Mouse (Mus musculus): ENCODE data around the gene Kcnq1. TPM values are rescaled to one million over a fixed set of nuclear protein-coding genes. Genes with fewer than 3 reads are reported as not detected.
A peak's percentile ranks its signal among the peaks of the same experiment; 100 is the strongest.

Gene Kcnq1
- polyA plus RNA-seq, 1 experiment, result not detected

DNA sequence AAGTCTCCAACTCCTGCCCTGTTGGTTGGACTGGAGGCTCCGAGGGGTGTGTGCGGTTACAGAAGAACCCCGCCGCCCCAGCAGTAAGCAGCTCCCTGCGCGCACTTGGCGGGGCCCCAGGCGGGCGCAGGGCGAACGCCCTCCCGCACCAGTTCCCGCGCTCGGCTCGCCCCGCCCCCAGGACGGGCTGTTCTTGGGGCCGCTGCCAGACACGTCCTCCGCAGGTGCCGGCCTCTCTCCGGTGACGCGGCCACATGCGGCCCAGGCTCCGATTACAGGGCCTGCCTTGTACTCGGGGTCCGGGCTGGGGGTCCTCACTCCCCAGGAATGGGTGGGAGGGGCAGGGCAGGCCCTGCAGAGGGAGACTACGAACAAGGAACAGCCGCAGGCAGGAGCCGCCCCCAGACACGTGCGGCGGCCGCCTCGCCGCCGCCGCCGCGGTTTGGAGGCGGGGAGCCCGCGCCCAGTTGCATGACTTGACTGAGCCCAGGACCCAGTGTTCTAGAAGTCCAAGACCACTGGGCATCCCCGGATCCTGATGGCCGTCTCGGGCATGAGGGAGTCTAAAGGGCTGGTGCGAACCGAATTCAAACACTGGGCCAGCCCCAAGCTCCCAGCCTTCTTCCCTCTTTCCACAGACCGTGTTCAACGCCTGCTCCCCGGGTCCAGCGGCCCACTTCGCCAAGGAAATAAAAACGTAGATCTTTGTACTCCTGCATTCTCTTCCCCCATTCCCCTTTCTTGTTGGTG, 358.8 kb downstream of the Kcnq1 start:
- peaks cover 27% of the 10 kb centered on the region for H3K9me3 ChIP-seq
- H3K4me3 ChIP-seq (replicated peaks), result peak overlapping the region; percentile 64
- H3K4me1 ChIP-seq, result peaks cover 27% of the 10 kb centered on the region
- peaks cover 91% of the 10 kb centered on the region for H3K27me3 ChIP-seq (replicated peaks)
- H3K36me3 ChIP-seq (replicated peaks; ENCODE audit: low read length), result no peaks in the 10 kb centered on the region
- TF ChIP-seq FLI1 (IDR thresholded peaks at IDR 0.05; ENCODE audit: low read length) (no peak), GATA1 (IDR thresholded peaks at IDR 0.05; ENCODE audit: borderline replicate concordance, low read length) (no peak)

DNA sequence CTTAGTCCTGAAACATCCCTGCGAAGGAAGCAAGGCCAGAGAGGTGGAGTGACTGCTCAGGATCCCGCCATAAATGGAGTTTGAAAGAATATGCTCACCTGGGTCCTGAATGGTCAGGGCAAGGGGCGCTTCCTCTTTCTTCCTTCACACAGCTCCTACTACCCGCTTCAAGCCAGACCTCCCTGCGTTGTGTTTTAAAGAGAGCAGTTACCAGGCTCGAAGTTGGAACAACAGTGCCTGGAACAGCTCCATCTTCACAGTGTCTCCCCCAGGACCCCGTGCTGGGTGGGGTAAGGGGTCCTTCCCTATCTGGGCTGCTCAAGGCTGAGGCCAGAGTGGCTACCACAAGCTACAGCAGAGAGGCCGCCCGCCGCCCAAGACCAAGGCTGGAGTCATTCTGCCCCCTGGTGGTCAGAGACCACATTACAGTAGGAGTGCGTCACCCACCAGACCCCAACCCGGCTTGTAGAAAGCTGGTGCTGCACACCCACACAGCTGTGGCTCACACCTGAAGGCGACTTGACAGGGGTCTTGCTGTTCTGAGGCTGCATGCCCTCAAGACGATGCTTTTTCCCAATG, 360.0 kb downstream of the Kcnq1 start:
- Histone ChIP-seq H3K9me3 (peaks cover 16% of the 10 kb centered on the region), H3K27me3 (replicated peaks) (peaks cover 85% of the 10 kb centered on the region), H3K4me1 (peaks cover 25% of the 10 kb centered on the region), H3K4me3 (replicated peaks) (peak overlapping the region; percentile 4), H3K36me3 (replicated peaks; ENCODE audit: low read length) (no peaks in the 10 kb centered on the region)
- TF ChIP-seq GATA1 (IDR thresholded peaks at IDR 0.05; ENCODE audit: borderline replicate concordance, low read length) (no peak), FLI1 (IDR thresholded peaks at IDR 0.05; ENCODE audit: low read length) (no peak)

GRCm38 (mm10) chr7:143467714-143468113, 361.6 kb downstream of the Kcnq1 start:
- H3K9me3 ChIP-seq, result peaks cover 5% of the 10 kb centered on the region
- no peaks in the 10 kb centered on the region for H3K36me3 ChIP-seq (replicated peaks; ENCODE audit: low read length)
- TF ChIP-seq FLI1 (IDR thresholded peaks at IDR 0.05; ENCODE audit: low read length) (no peak), GATA1 (IDR thresholded peaks at IDR 0.05; ENCODE audit: borderline replicate concordance, low read length) (no peak)
- H3K27me3 ChIP-seq (replicated peaks), result peaks cover 79% of the 10 kb centered on the region
- H3K4me3 ChIP-seq (replicated peaks), result no peak overlapping the region
- peaks cover 22% of the 10 kb centered on the region for H3K4me1 ChIP-seq

GRCm38 (mm10) chr7:143469946-143470345, 363.8 kb downstream of the Kcnq1 start:
- Histone ChIP-seq H3K27me3 (replicated peaks) (peaks cover 75% of the 10 kb centered on the region), H3K9me3 (no peaks in the 10 kb centered on the region), H3K4me1 (peaks cover 19% of the 10 kb centered on the region), H3K4me3 (replicated peaks) (no peak overlapping the region), H3K36me3 (replicated peaks; ENCODE audit: low read length) (no peaks in the 10 kb centered on the region)
- no peak for TF ChIP-seq FLI1 (IDR thresholded peaks at IDR 0.05; ENCODE audit: low read length)
- TF ChIP-seq GATA1 (IDR thresholded peaks at IDR 0.05; ENCODE audit: borderline replicate concordance, low read length), result no peak

- Histone ChIP-seq H3K36me3 (replicated peaks; ENCODE audit: low read length) (no peaks in the 10 kb centered on the region), H3K4me3 (replicated peaks) (no peak within 1 kb of the TSS), H3K27me3 (replicated peaks) (peaks cover 71% of the 10 kb centered on the region), H3K4me1 (peaks cover 21% of the 10 kb centered on the region), H3K9me3 (no peaks in the 10 kb centered on the region)
- TF ChIP-seq GATA1 (IDR thresholded peaks at IDR 0.05; ENCODE audit: borderline replicate concordance, low read length) (no peak), FLI1 (IDR thresholded peaks at IDR 0.05; ENCODE audit: low read length) (no peak)
Observed at GRCm38 (mm10) chr7:143473347-143474101, 367.4 kb downstream of the Kcnq1 start, which contains the start of gene Slc22a18. Gene Slc22a18 (plus strand): TSS chr7:143473736.

DNA sequence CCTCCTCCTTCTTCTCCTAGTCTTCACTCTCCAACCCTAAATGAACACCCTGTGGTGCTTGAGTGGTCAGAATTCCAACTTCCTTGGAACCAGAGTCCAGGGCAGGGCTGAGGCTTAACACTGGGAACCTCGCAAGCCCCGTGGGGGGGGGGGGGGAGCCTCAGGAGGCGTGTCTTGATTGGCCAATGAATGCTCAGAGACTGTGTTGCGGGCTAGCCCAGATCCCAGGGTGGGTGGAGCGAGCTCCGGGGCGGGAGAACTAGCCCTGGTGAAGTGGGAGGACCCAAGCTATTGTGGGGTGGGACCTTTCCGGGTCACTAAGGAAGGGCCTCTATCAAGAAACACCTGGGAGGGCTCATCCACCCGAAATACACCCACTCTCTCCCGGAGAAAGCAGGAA, 368.6 kb downstream of the Kcnq1 start:
- Histone ChIP-seq H3K36me3 (replicated peaks; ENCODE audit: low read length) (no peaks in the 10 kb centered on the region), H3K9me3 (no peaks in the 10 kb centered on the region), H3K4me3 (replicated peaks) (no peak overlapping the region), H3K27me3 (replicated peaks) (peaks cover 74% of the 10 kb centered on the region), H3K4me1 (peaks cover 17% of the 10 kb centered on the region)
- no peak for TF ChIP-seq FLI1 (IDR thresholded peaks at IDR 0.05; ENCODE audit: low read length)
- no peak for TF ChIP-seq GATA1 (IDR thresholded peaks at IDR 0.05; ENCODE audit: borderline replicate concordance, low read length)

- peaks cover 78% of the 10 kb centered on the region for H3K27me3 ChIP-seq (replicated peaks)
Observed at GRCm38 (mm10) chr7:143475876-143476275, 369.7 kb downstream of the Kcnq1 start.

More at GRCm38 (mm10) chr7:143475876-143476275, 369.7 kb downstream of the Kcnq1 start:
- Histone ChIP-seq H3K4me1 (peaks cover 12% of the 10 kb centered on the region), H3K9me3 (no peaks in the 10 kb centered on the region), H3K4me3 (replicated peaks) (no peak overlapping the region), H3K36me3 (replicated peaks; ENCODE audit: low read length) (no peaks in the 10 kb centered on the region)
- TF ChIP-seq GATA1 (IDR thresholded peaks at IDR 0.05; ENCODE audit: borderline replicate concordance, low read length) (no peak), FLI1 (IDR thresholded peaks at IDR 0.05; ENCODE audit: low read length) (no peak)

Other genes with a start within 250 kb of the Kcnq1 start
- not detected in 2 replicates for gene Th, start 175.2 kb upstream of the Kcnq1 start, polyA plus RNA-seq (2012; ENCODE audit: insufficient read depth, low replicate concordance)
- gene Ascl2, start 137.1 kb upstream of the Kcnq1 start, polyA plus RNA-seq (2012; ENCODE audit: insufficient read depth, low replicate concordance), result 2.4 and 6.3 TPM in 2 replicates
- gene Tspan32, start 101.3 kb upstream of the Kcnq1 start, polyA plus RNA-seq (2012; ENCODE audit: insufficient read depth, low replicate concordance), result 109 and 119 TPM in 2 replicates
- gene Cd81, start 53.6 kb upstream of the Kcnq1 start, polyA plus RNA-seq (2012; ENCODE audit: insufficient read depth, low replicate concordance), result 774 and 1,679 TPM in 2 replicates
- 167 and 219 TPM in 2 replicates for gene Tssc4, start 37.1 kb upstream of the Kcnq1 start, polyA plus RNA-seq (2012; ENCODE audit: insufficient read depth, low replicate concordance)
- gene Trpm5, start 11.7 kb upstream of the Kcnq1 start, polyA plus RNA-seq (2012; ENCODE audit: insufficient read depth, low replicate concordance), result not detected in 2 replicates